Mouse (Mus musculus) embryonic fibroblast, embryonic 13.5 days (primary cell): ENCODE measurements at regions not wholly inside any gene's neighbourhood (a gene's known extent, or its start where the extent isn't known, plus 50 kb on each side); places are given as distances from the start of the nearest gene placed in this dataset.

Experiments
- CTCF ChIP-seq: IDR thresholded peaks from 2 replicates; pipeline ENCODE4 v1.5.1; 2011; ENCODE audit warnings: mild to moderate bottlenecking, control low read depth, low read length, moderate library complexity, borderline replicate concordance; ENCODE audit not compliant: insufficient read depth
- POLR2A ChIP-seq: IDR thresholded peaks from 2 replicates; pipeline ENCODE4 v1.6.1; 2011; ENCODE audit warnings: low read depth, mild to moderate bottlenecking, control low read depth, low read length, moderate library complexity

- no peak for TF ChIP-seq CTCF
- TF ChIP-seq POLR2A = no peak
These were observed 317.7 kb downstream of the Sox2 start for GRCm38 (mm10) chr3:34967911-34968310.
